Mouse (Mus musculus) limb, embryonic 14.5 days (tissue): ENCODE measurements around the gene Copz2. TPM values are rescaled to one million over a fixed set of nuclear protein-coding genes. Genes with fewer than 3 reads are reported as not detected.

Experiments used
- ATAC-seq: fragments of 200-750 bp; cut with Nextera tagmentation; 2 replicates; pipeline ENCODE4 v1.8.0; 2017; ENCODE audit warnings: low read depth, moderate number of reproducible peaks, moderate TSS enrichment; ENCODE audit not compliant: low FRiP score
- DNase-seq: peaks from one replicate; pipeline ENCODE4 v3.0.0-alpha.2; 2015; ENCODE audit warnings: low spot score
- H3K27ac ChIP-seq: fragments of 300-500 bp; sonication (generic); replicated peaks from 2 replicates; pipeline ENCODE4 v1.5.1; 2014; ENCODE audit warnings: low read depth, mild to moderate bottlenecking, low read length, moderate library complexity, mixed read lengths
- H3K27me3 ChIP-seq: fragments of 300-500 bp; sonication (generic); 2 replicates; pipeline ENCODE4 v1.6.1; 2014; ENCODE audit warnings: low read length, mixed read lengths; ENCODE audit not compliant: control insufficient read depth, insufficient read depth
- H3K36me3 ChIP-seq: fragments of 300-500 bp; sonication (generic); 2 replicates; pipeline ENCODE4 v1.6.1; 2014; ENCODE audit warnings: mild to moderate bottlenecking, low read length, moderate library complexity, mixed read lengths; ENCODE audit not compliant: control insufficient read depth, insufficient read depth
- H3K4me1 ChIP-seq: fragments of 300-500 bp; sonication (generic); 2 replicates; pipeline ENCODE4 v1.6.1; 2014; ENCODE audit warnings: antibody characterized with exemption, low read length, mixed read lengths; ENCODE audit not compliant: control insufficient read depth, insufficient read depth
- H3K4me2 ChIP-seq: fragments of 300-500 bp; sonication (generic); replicated peaks from 2 replicates; pipeline ENCODE4 v1.6.1; 2014; ENCODE audit warnings: low read depth, mild to moderate bottlenecking, low read length, moderate library complexity; ENCODE audit not compliant: severe bottlenecking
- H3K4me3 ChIP-seq: fragments of 300-500 bp; sonication (generic); replicated peaks from 2 replicates; pipeline ENCODE4 v1.5.1; 2014; ENCODE audit warnings: low read length
- H3K9ac ChIP-seq: fragments of 300-500 bp; sonication (generic); 2 replicates; pipeline ENCODE4 v1.6.1; 2014; ENCODE audit warnings: mild to moderate bottlenecking, low read depth, low read length, moderate library complexity; ENCODE audit not compliant: severe bottlenecking
- H3K9me3 ChIP-seq: fragments of 300-500 bp; sonication (generic); 2 replicates; pipeline ENCODE4 v1.6.1; 2016; ENCODE audit warnings: low read length; ENCODE audit not compliant: control insufficient read depth
- POLR2A ChIP-seq: fragments of 200-500 bp; IDR thresholded peaks from 2 replicates; pipeline ENCODE4 v1.8.0; 2012; ENCODE audit warnings: inconsistent platforms, mild to moderate bottlenecking, moderate library complexity, borderline replicate concordance; ENCODE audit not compliant: insufficient read depth, insufficient read length; ENCODE audit errors: extremely low read depth
- WGBS: fragments of 180-500 bp; shearing (Covaris S2); extraction: QIAGEN DNeasy Blood & Tissue Kit; methylation state at CpG from one replicate; pipeline ENCODE4 v1.1.7; 2014; 5-methylcytosine and 5-hydroxymethylcytosine counted together
- polyA plus RNA-seq, 2 experiments: library from polyadenylated mRNA; depleted of rRNA in 1 of 2; stranded (reverse) in 1 of 2; unstranded in 1 of 2; fragments of >200 nt; fragmentation: Nextera tagmentation in 1 of 2; extraction: Ambion mirVana in 1 of 2; gene quantifications; 2 replicates each; pipeline versions ENCODE4 v1.2.1 to v1.2.3; 2012 to 2014

Copz2 gene
- polyA plus RNA-seq, 2 experiments, result 141 to 210 TPM

- no peak for TF ChIP-seq POLR2A
- H3K4me3 ChIP-seq, result no peak overlapping the region
- peaks cover 27% of the 10 kb centered on the region; the same call in 1 of the 2 replicates for H3K36me3 ChIP-seq
- ATAC-seq (no peak), DNase-seq (no peak)
- peaks cover 18% of the 10 kb centered on the region for H3K4me1 ChIP-seq
- no peak overlapping the region for H3K9ac ChIP-seq
- no peak overlapping the region for H3K27ac ChIP-seq
- 83% methylated on average over 4 of the region's 4 CpGs for WGBS
- no peaks in the 10 kb centered on the region for H3K9me3 ChIP-seq
- no peak overlapping the region for H3K4me2 ChIP-seq
- H3K27me3 ChIP-seq, result 0 out of 2 replicates have a peak, but pooled peaks cover 5% of the 10 kb centered on the region
These were observed 10.0 kb downstream of the Copz2 start for GRCm38 (mm10) chr11:96859635-96860034.

GRCm38 (mm10) chr11:96860564-96860963 is 10.9 kb downstream of the Copz2 start:
- 6% methylated on average over 8 of the region's 8 CpGs for WGBS
- peaks cover 18% of the 10 kb centered on the region for H3K4me1 ChIP-seq
- DNase-seq, result peak; percentile 90
- peaks cover 22% of the 10 kb centered on the region; the same call in 1 of the 2 replicates for H3K36me3 ChIP-seq
- no peak for TF ChIP-seq POLR2A
- no peak overlapping the region for H3K27ac ChIP-seq
- ATAC-seq, result peak; percentile 12; the same call in 1 of the 2 replicates
- H3K4me3 ChIP-seq, result 0 out of 2 replicates have a peak overlapping the region, but pooled peaks have one; percentile 40
- H3K9ac ChIP-seq, result no peak overlapping the region
- no peaks in the 10 kb centered on the region for H3K9me3 ChIP-seq
- H3K27me3 ChIP-seq, result 0 out of 2 replicates have a peak, but pooled peaks cover 5% of the 10 kb centered on the region
- no peak overlapping the region for H3K4me2 ChIP-seq

GRCm38 (mm10) chr11:96861446-96861845 is 11.8 kb downstream of the Copz2 start:
- 1% methylated on average over 20 of the region's 20 CpGs for WGBS
- 0 out of 2 replicates have a peak overlapping the region, but pooled peaks have one; percentile 36 for H3K9ac ChIP-seq
- ATAC-seq (peak; percentile 24), DNase-seq (peak; percentile 69)
- H3K27me3 ChIP-seq, result 0 out of 2 replicates have a peak, but pooled peaks cover 5% of the 10 kb centered on the region
- peaks cover 18% of the 10 kb centered on the region; the same call in 1 of the 2 replicates for H3K36me3 ChIP-seq
- H3K4me1 ChIP-seq, result peaks cover 18% of the 10 kb centered on the region
- H3K27ac ChIP-seq, result no peak overlapping the region
- no peak for TF ChIP-seq POLR2A
- peak overlapping the region; percentile 77 for H3K4me2 ChIP-seq
- H3K4me3 ChIP-seq, result peak overlapping the region; percentile 40
- H3K9me3 ChIP-seq, result no peaks in the 10 kb centered on the region

GRCm38 (mm10) chr11:96861878-96862289 is 12.2 kb downstream of the Copz2 start:
- H3K27ac ChIP-seq, result no peak overlapping the region

GRCm38 (mm10) chr11:96862534-96862933 is 12.9 kb downstream of the Copz2 start:
- peaks cover 9% of the 10 kb centered on the region; the same call in 1 of the 2 replicates for H3K36me3 ChIP-seq
- H3K9me3 ChIP-seq, result no peaks in the 10 kb centered on the region
- H3K4me3 ChIP-seq, result no peak overlapping the region
- WGBS, result 78% methylated on average over 12 of the region's 12 CpGs
- no peak for DNase-seq
- H3K4me1 ChIP-seq, result peaks cover 18% of the 10 kb centered on the region
- ATAC-seq, result no peak
- no peak overlapping the region for H3K27ac ChIP-seq
- 0 out of 2 replicates have a peak, but pooled peaks cover 5% of the 10 kb centered on the region for H3K27me3 ChIP-seq
- TF ChIP-seq POLR2A, result no peak
- H3K4me2 ChIP-seq, result peak overlapping the region; percentile 77; the same call in 1 of the 2 replicates
- no peak overlapping the region for H3K9ac ChIP-seq

More at GRCm38 (mm10) chr11:96861878-96862289, 12.2 kb downstream of the Copz2 start:
- H3K4me3 ChIP-seq, result peak overlapping the region; percentile 40
- H3K9ac ChIP-seq, result 0 out of 2 replicates have a peak overlapping the region, but pooled peaks have one; percentile 36
- peaks cover 18% of the 10 kb centered on the region for H3K4me1 ChIP-seq
- peak overlapping the region; percentile 77 for H3K4me2 ChIP-seq
- no peaks in the 10 kb centered on the region for H3K9me3 ChIP-seq
- peaks cover 14% of the 10 kb centered on the region; the same call in 1 of the 2 replicates for H3K36me3 ChIP-seq
- DNase-seq, result peak; percentile 93
- no peak for TF ChIP-seq POLR2A
- peak; percentile 85 for ATAC-seq
- H3K27me3 ChIP-seq, result 0 out of 2 replicates have a peak, but pooled peaks cover 5% of the 10 kb centered on the region
- under 1% methylated on average over 31 of the region's 31 CpGs for WGBS
